Mouse (Mus musculus) CH12.LX (cell line): ENCODE data around the gene Ogfrl1. TPM values are rescaled to one million over a fixed set of nuclear protein-coding genes. Genes with fewer than 3 reads are reported as not detected.

ENCODE experiments used
- DNase-seq: peaks from one replicate; pipeline ENCODE4 v3.0.0-alpha.2; 2013; ENCODE audit errors: extremely low read depth
- H3K27ac ChIP-seq: 2 replicates; pipeline ENCODE4 v1.5.1; 2012; ENCODE audit warnings: low read depth, mild to moderate bottlenecking, control low read depth, moderate library complexity; ENCODE audit not compliant: insufficient read depth
- H3K27me3 ChIP-seq: replicated peaks from 2 replicates; pipeline ENCODE3; 2012; ENCODE audit warnings: inconsistent platforms
- H3K36me3 ChIP-seq, 2 experiments: replicated peaks in 1 of 2; 2 replicates each; pipeline versions ENCODE3 to v1.6.1; 2012; ENCODE audit warnings: inconsistent platforms in 1 of 2, low read length in 1 of 2, mild to moderate bottlenecking in 1 of 2, mixed read lengths in 1 of 2, moderate library complexity in 1 of 2; ENCODE audit not compliant: control insufficient read depth in 1 of 2, insufficient read depth in 1 of 2
- H3K4me1 ChIP-seq, 2 experiments: 2 replicates each; pipeline ENCODE4 v1.6.1; 2012; ENCODE audit warnings: inconsistent platforms in 1 of 2, moderate library complexity in 1 of 2; ENCODE audit not compliant: insufficient read depth in 2 of 2, control insufficient read depth in 1 of 2
- H3K4me2 ChIP-seq: 2 replicates; pipeline ENCODE4 v1.6.1; 2012; ENCODE audit warnings: low read depth, mild to moderate bottlenecking, control low read depth; ENCODE audit not compliant: poor library complexity, insufficient read depth, severe bottlenecking
- H3K4me3 ChIP-seq, 3 experiments: fragments of 150-350 bp in 1 of 3; sonication (generic) in 1 of 3; replicated peaks in 1 of 3; 2 replicates each; pipeline versions ENCODE3 to v1.5.1; 2011 to 2012; ENCODE audit warnings: low read depth in 2 of 3, low read length in 2 of 3, mild to moderate bottlenecking in 2 of 3, moderate library complexity in 2 of 3, control low read depth in 1 of 3, improper control_type of control experiment in 1 of 3, inconsistent platforms in 1 of 3, mixed read lengths in 1 of 3; ENCODE audit not compliant: poor library complexity in 1 of 3
- H3K79me2 ChIP-seq: replicated peaks from 2 replicates; pipeline ENCODE4 v1.6.1; 2012; ENCODE audit warnings: mild to moderate bottlenecking, moderate library complexity; ENCODE audit not compliant: control insufficient read depth, poor library complexity, insufficient read depth, severe bottlenecking; ENCODE audit errors: extremely low read depth
- H3K9ac ChIP-seq: 2 replicates; pipeline ENCODE4 v1.6.1; 2012; ENCODE audit warnings: low read depth, mild to moderate bottlenecking, control low read depth, moderate library complexity; ENCODE audit not compliant: insufficient read depth
- H3K9me3 ChIP-seq: replicated peaks from 2 replicates; pipeline ENCODE3; 2012; ENCODE audit warnings: low read length, inconsistent platforms, mixed read lengths
- CHD2 ChIP-seq: IDR thresholded peaks from 2 replicates; pipeline ENCODE4 v1.6.1; 2011; ENCODE audit warnings: low read length, improper control_type of control experiment
- EP300 ChIP-seq: IDR thresholded peaks from 2 replicates; pipeline ENCODE4 v1.6.1; 2011; ENCODE audit warnings: low read length, improper control_type of control experiment
- JUN ChIP-seq: IDR thresholded peaks from 2 replicates; pipeline ENCODE4 v1.6.1; 2011; ENCODE audit warnings: low read depth, mild to moderate bottlenecking, low read length, improper control_type of control experiment, moderate library complexity; ENCODE audit not compliant: insufficient read depth
- MAFK ChIP-seq: IDR thresholded peaks from 2 replicates; pipeline ENCODE4 v1.6.1; 2011; ENCODE audit warnings: low read length, improper control_type of control experiment; ENCODE audit not compliant: insufficient replicate concordance
- MEF2A ChIP-seq: IDR thresholded peaks from 2 replicates; pipeline ENCODE4 v1.6.1; 2014; ENCODE audit warnings: low read depth, mild to moderate bottlenecking, inconsistent platforms, low read length, improper control_type of control experiment, borderline replicate concordance
- MYC ChIP-seq: IDR thresholded peaks from 2 replicates; pipeline ENCODE4 v1.6.1; 2011; ENCODE audit warnings: low read depth, mild to moderate bottlenecking, improper control_type of control experiment, low read length
- RAD21 ChIP-seq: IDR thresholded peaks from 2 replicates; pipeline ENCODE4 v1.6.1; 2011; ENCODE audit warnings: low read depth, mild to moderate bottlenecking, low read length, improper control_type of control experiment, moderate library complexity
- RCOR1 ChIP-seq: conservative IDR thresholded peaks from 2 replicates; pipeline ENCODE4 v1.6.1; 2012; ENCODE audit warnings: low read depth, mild to moderate bottlenecking, inconsistent platforms, low read length, improper control_type of control experiment
- SIN3A ChIP-seq: IDR thresholded peaks from 2 replicates; pipeline ENCODE4 v1.6.1; 2012; ENCODE audit warnings: low read length, improper control_type of control experiment, inconsistent platforms
- ZNF384 ChIP-seq: IDR thresholded peaks from 2 replicates; pipeline ENCODE4 v1.6.1; 2012; ENCODE audit warnings: low read depth, low read length, improper control_type of control experiment, inconsistent platforms
- dilution Hi-C: fragments of 300-500 bp; cut with MboI; formaldehyde crosslinking; loops from 2 replicates; pipeline ENCODE4 v1.14.3; 2020; ENCODE audit warnings: low sequenced_read_pairs; ENCODE audit not compliant: extremely low pct_unique_long_range_greater_than_20kb, extremely low pct_ligation_motif_present
- in situ Hi-C: fragments of 300-500 bp; cut with MboI; formaldehyde crosslinking; loops from 3 replicates; pipeline ENCODE4 v1.14.3; 2019; ENCODE audit warnings: low sequenced_read_pairs, low pct_ligation_motif_present, low pct_unique_long_range_greater_than_20kb, mixed read lengths
- polyA plus RNA-seq: library from polyadenylated mRNA; unstranded; fragments of >175 nt; gene quantifications from 2 replicates; pipeline ENCODE4 v1.2.1, GENCODE M21; 2012; ENCODE audit warnings: low read depth; ENCODE audit not compliant: insufficient read length
- total RNA-seq, 2 experiments: library from RNA; depleted of rRNA; stranded (reverse); fragments of 300-350 nt in 1 of 2; fragments of >200 nt in 1 of 2; gene quantifications; 2 replicates each; pipeline ENCODE4 v1.2.3; 2012 to 2014

Ogfrl1 gene
- total and polyA plus RNA-seq, 3 experiments: not detected

DNA sequence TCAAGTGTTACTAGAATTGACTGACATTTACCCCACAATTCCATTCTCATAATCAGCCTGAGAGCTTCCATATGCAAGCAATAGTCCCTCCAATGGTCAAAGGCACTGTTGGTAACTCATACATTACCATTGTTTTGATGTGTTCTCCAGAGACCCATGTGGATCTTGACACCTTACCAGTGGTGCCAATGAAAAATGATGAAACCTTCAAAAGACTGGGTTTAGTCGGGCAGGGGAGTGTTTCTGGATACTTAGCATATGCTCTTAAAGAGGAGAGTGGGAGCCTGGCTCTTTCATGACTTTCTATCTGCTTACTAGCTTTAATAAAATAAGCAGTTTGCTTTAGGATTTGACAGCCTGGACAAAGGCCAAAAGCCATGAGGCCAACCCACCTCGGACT, 20.5 kb upstream of the Ogfrl1 start:
- Histone ChIP-seq H3K79me2 (no peaks in the 10 kb centered on the region), H3K36me3 (no peaks in the 10 kb centered on the region), H3K27ac (no peak overlapping the region), H3K4me3 (no peak overlapping the region), H3K27me3 (no peaks in the 10 kb centered on the region), H3K9ac (no peak overlapping the region), H3K4me1 (peaks cover 0 to 7% of the 10 kb centered on the region in 2 experiments; a peak in 2 of 4 replicates), H3K4me2 (no peak overlapping the region), H3K9me3 (peaks cover 2% of the 10 kb centered on the region)
- no peak for TF ChIP-seq MYC
- TF ChIP-seq SIN3A: no peak
- TF ChIP-seq ZNF384: no peak
- TF ChIP-seq RCOR1: no peak
- TF ChIP-seq CHD2: no peak
- DNase-seq: no peak
- in situ Hi-C loops (no loop called here), dilution Hi-C loops (no loop called here)

DNA sequence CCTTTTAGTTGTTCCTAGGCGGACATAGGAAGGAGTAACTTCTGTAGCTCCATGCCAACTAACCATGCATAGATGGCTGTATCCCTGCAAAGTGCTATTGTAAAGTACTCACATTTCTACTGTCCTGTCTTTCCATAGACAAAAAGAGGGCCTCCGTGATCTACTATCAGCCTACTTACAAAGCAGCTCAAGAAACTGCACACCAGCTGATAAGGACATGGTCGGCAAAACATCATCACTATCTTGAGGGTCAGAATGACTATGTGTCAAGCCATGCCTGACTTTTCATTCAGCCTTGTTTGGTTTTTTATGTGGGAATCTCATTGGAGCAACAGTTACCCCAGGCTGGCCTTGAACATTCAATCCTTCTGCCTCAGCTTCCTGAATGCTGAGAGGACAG, 20.0 kb upstream of the Ogfrl1 start:
- Histone ChIP-seq H3K9me3 (peaks cover 2% of the 10 kb centered on the region), H3K4me1 (peaks cover 0 to 7% of the 10 kb centered on the region in 2 experiments; a peak in 2 of 4 replicates), H3K9ac (no peak overlapping the region), H3K27me3 (no peaks in the 10 kb centered on the region), H3K4me3 (no peak overlapping the region), H3K36me3 (no peaks in the 10 kb centered on the region), H3K27ac (no peak overlapping the region), H3K4me2 (no peak overlapping the region), H3K79me2 (no peaks in the 10 kb centered on the region)
- TF ChIP-seq RAD21 (no peak), JUN (no peak), MYC (no peak), MAFK (no peak), MEF2A (no peak), RCOR1 (no peak)
- no peak for DNase-seq
- dilution Hi-C loops (no loop called here), in situ Hi-C loops (no loop called here)

DNA sequence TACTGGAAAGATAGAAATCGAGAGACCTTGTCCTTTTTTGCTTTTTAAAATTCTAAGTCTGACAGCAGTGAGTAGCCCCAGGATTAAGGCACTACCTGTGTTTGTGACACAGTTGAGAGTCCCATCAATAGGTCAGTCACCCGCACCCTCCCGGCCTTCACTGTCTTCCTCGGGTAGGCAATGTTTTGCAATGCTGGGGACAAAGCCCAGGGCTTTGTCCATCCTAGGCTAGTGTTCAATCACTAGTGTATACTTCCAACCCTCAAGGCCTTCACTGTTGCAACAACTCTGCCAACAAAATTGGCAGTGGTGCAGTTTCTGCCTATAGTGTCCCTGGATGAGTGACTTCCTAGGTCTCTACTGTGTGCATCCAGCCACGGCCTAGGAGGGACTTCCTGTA, 14.0 kb upstream of the Ogfrl1 start:
- no peak for DNase-seq
- Histone ChIP-seq H3K4me2 (no peak overlapping the region), H3K79me2 (no peaks in the 10 kb centered on the region), H3K9me3 (no peaks in the 10 kb centered on the region), H3K36me3 (no peaks in the 10 kb centered on the region), H3K4me1 (no peaks in the 10 kb centered on the region), H3K27me3 (no peaks in the 10 kb centered on the region), H3K4me3 (no peak overlapping the region), H3K9ac (no peak overlapping the region), H3K27ac (no peak overlapping the region)
- TF ChIP-seq SIN3A: no peak
- TF ChIP-seq EP300: no peak
- dilution Hi-C loops: no loop called here
- in situ Hi-C loops: no loop called here
